Mouse (Mus musculus) liver, embryonic 13.5 days (tissue): Measurements from ENCODE around the gene Lonrf2. TPM values are rescaled to one million over a fixed set of nuclear protein-coding genes. Genes with fewer than 3 reads are reported as not detected.

Experiments
- ATAC-seq: fragments of 200-750 bp; cut with Nextera tagmentation; 2 replicates; pipeline ENCODE4 v1.8.0; 2017; ENCODE audit warnings: low read depth, mild to moderate bottlenecking, moderate number of reproducible peaks, moderate library complexity
- DNase-seq: peaks from one replicate; pipeline ENCODE4 v3.0.0; 2022
- H3K27ac ChIP-seq: fragments of 300-500 bp; sonication (generic); 2 replicates; pipeline ENCODE4 v1.5.1; 2015; ENCODE audit warnings: moderate library complexity, mild to moderate bottlenecking, inconsistent platforms
- H3K27me3 ChIP-seq: fragments of 300-500 bp; sonication (generic); 2 replicates; pipeline ENCODE4 v1.6.1; 2015; ENCODE audit warnings: mild to moderate bottlenecking, inconsistent platforms
- H3K36me3 ChIP-seq: fragments of 300-500 bp; sonication (generic); 2 replicates; pipeline ENCODE4 v1.6.1; 2015; ENCODE audit warnings: mild to moderate bottlenecking, inconsistent platforms
- H3K4me1 ChIP-seq: fragments of 300-500 bp; sonication (generic); replicated peaks from 2 replicates; pipeline ENCODE4 v1.6.1; 2015; ENCODE audit warnings: inconsistent platforms
- H3K4me2 ChIP-seq: fragments of 300-500 bp; sonication (generic); 2 replicates; pipeline ENCODE4 v1.6.1; 2015; ENCODE audit warnings: inconsistent platforms, mild to moderate bottlenecking, moderate library complexity
- H3K4me3 ChIP-seq: fragments of 300-500 bp; sonication (generic); replicated peaks from 2 replicates; pipeline ENCODE4 v1.5.1; 2015; ENCODE audit warnings: mild to moderate bottlenecking, inconsistent platforms
- H3K9ac ChIP-seq: fragments of 300-500 bp; sonication (generic); 2 replicates; pipeline ENCODE4 v1.6.1; 2015; ENCODE audit warnings: mild to moderate bottlenecking, inconsistent platforms
- H3K9me3 ChIP-seq: fragments of 300-500 bp; sonication (generic); replicated peaks from 2 replicates; pipeline ENCODE4 v1.6.1; 2016; ENCODE audit warnings: inconsistent platforms
- WGBS: fragments of 180-500 bp; shearing (Covaris S2); methylation state at CpG from one replicate; pipeline ENCODE4 v1.1.7; 2015; ENCODE audit not compliant: insufficient replicate concordance; 5-methylcytosine and 5-hydroxymethylcytosine counted together
- polyA plus RNA-seq: library from polyadenylated mRNA; unstranded; fragments of >200 nt; fragmentation: Nextera tagmentation; extraction: Ambion mirVana; gene quantifications from 2 replicates; pipeline ENCODE4 v1.2.1, GENCODE M21; 2015

Lonrf2 gene
- polyA plus RNA-seq, 1 experiment from 2014 or later = 0.05 TPM

GRCm38 (mm10) chr1:38860867-38861524 lies 24.5 kb upstream of the Lonrf2 start:
- DNase-seq = no peak
- Histone ChIP-seq H3K4me3 (no peak overlapping the region), H3K27me3 (no peaks in the 10 kb centered on the region), H3K9me3 (no peaks in the 10 kb centered on the region), H3K4me2 (no peak overlapping the region), H3K9ac (no peak overlapping the region), H3K27ac (no peak overlapping the region), H3K36me3 (no peaks in the 10 kb centered on the region), H3K4me1 (no peaks in the 10 kb centered on the region)
- no peak for ATAC-seq
- WGBS = 63% methylated on average over 9 of the region's 9 CpGs

- Histone ChIP-seq H3K27ac (no peak overlapping the region), H3K36me3 (no peaks in the 10 kb centered on the region), H3K9ac (no peak overlapping the region), H3K4me3 (no peak overlapping the region), H3K9me3 (no peaks in the 10 kb centered on the region), H3K27me3 (no peaks in the 10 kb centered on the region), H3K4me2 (no peak overlapping the region), H3K4me1 (no peaks in the 10 kb centered on the region)
- ATAC-seq = no peak
- DNase-seq = no peak
- 61% methylated on average over 5 of the region's 5 CpGs for WGBS
Measured at GRCm38 (mm10) chr1:38860207-38860606, 23.7 kb upstream of the Lonrf2 start.

- WGBS = 10% methylated on average over 3 of the region's 3 CpGs
- DNase-seq (peak; percentile 11), ATAC-seq (no peak)
Measured at GRCm38 (mm10) chr1:38856196-38856595, 19.7 kb upstream of the Lonrf2 start.

GRCm38 (mm10) chr1:38852250-38852649 lies 15.7 kb upstream of the Lonrf2 start:
- Histone ChIP-seq H3K9me3 (no peaks in the 10 kb centered on the region), H3K4me1 (no peaks in the 10 kb centered on the region), H3K4me3 (no peak overlapping the region), H3K27me3 (no peaks in the 10 kb centered on the region), H3K4me2 (no peak overlapping the region), H3K9ac (no peak overlapping the region), H3K27ac (no peak overlapping the region), H3K36me3 (no peaks in the 10 kb centered on the region)
- DNase-seq (no peak), ATAC-seq (no peak)
- 34% methylated on average over 2 of the region's 2 CpGs for WGBS

More at GRCm38 (mm10) chr1:38856196-38856595, 19.7 kb upstream of the Lonrf2 start:
- no peaks in the 10 kb centered on the region for H3K36me3 ChIP-seq
- H3K9ac ChIP-seq = no peak overlapping the region
- H3K4me3 ChIP-seq = no peak overlapping the region
- H3K4me2 ChIP-seq = no peak overlapping the region
- H3K27me3 ChIP-seq = no peaks in the 10 kb centered on the region
- no peaks in the 10 kb centered on the region for H3K4me1 ChIP-seq
- H3K9me3 ChIP-seq = no peaks in the 10 kb centered on the region
- no peak overlapping the region for H3K27ac ChIP-seq

- no peak overlapping the region for H3K27ac ChIP-seq
- H3K9ac ChIP-seq = no peak overlapping the region
- H3K36me3 ChIP-seq = no peaks in the 10 kb centered on the region
- no peaks in the 10 kb centered on the region for H3K4me1 ChIP-seq
- H3K4me2 ChIP-seq = no peak overlapping the region
- ATAC-seq (no peak), DNase-seq (no peak)
- no peak overlapping the region for H3K4me3 ChIP-seq
- H3K9me3 ChIP-seq = no peaks in the 10 kb centered on the region
- H3K27me3 ChIP-seq = no peaks in the 10 kb centered on the region
- WGBS = 40% methylated on average over 2 of the region's 2 CpGs
Measured at GRCm38 (mm10) chr1:38850650-38851049, 14.1 kb upstream of the Lonrf2 start.

- H3K36me3 ChIP-seq = no peaks in the 10 kb centered on the region
- no peaks in the 10 kb centered on the region for H3K4me1 ChIP-seq
- ATAC-seq = no peak
- no peaks in the 10 kb centered on the region for H3K27me3 ChIP-seq
- H3K27ac ChIP-seq = no peak overlapping the region
- DNase-seq = no peak
- no peak overlapping the region for H3K9ac ChIP-seq
- no peak overlapping the region for H3K4me2 ChIP-seq
- H3K4me3 ChIP-seq = no peak overlapping the region
- H3K9me3 ChIP-seq = no peaks in the 10 kb centered on the region
- 72% methylated on average over 2 of the region's 2 CpGs for WGBS
Measured at GRCm38 (mm10) chr1:38848451-38849289, 12.2 kb upstream of the Lonrf2 start.

GRCm38 (mm10) chr1:38847975-38848374 lies 11.5 kb upstream of the Lonrf2 start:
- DNase-seq = no peak
- H3K9ac ChIP-seq = no peak overlapping the region
- 64% methylated on average over 11 of the region's 11 CpGs for WGBS
- H3K27ac ChIP-seq = no peak overlapping the region
- no peak overlapping the region for H3K4me2 ChIP-seq
- no peaks in the 10 kb centered on the region for H3K27me3 ChIP-seq
- H3K9me3 ChIP-seq = no peaks in the 10 kb centered on the region
- no peaks in the 10 kb centered on the region for H3K4me1 ChIP-seq
- no peaks in the 10 kb centered on the region for H3K36me3 ChIP-seq
- no peak overlapping the region for H3K4me3 ChIP-seq
- ATAC-seq = no peak

GRCm38 (mm10) chr1:38843275-38843674 lies 6.8 kb upstream of the Lonrf2 start:
- H3K36me3 ChIP-seq = no peaks in the 10 kb centered on the region
- H3K9me3 ChIP-seq = no peaks in the 10 kb centered on the region
- H3K4me2 ChIP-seq = no peak overlapping the region
- H3K9ac ChIP-seq = no peak overlapping the region
- H3K4me1 ChIP-seq = no peaks in the 10 kb centered on the region
- ATAC-seq = no peak
- H3K4me3 ChIP-seq = no peak overlapping the region
- no peak overlapping the region for H3K27ac ChIP-seq
- H3K27me3 ChIP-seq = peaks cover 9% of the 10 kb centered on the region; the same call in 1 of the 2 replicates
- WGBS = 65% methylated on average over 4 of the region's 4 CpGs
- no peak for DNase-seq

GRCm38 (mm10) chr1:38842861-38843260 lies 6.3 kb upstream of the Lonrf2 start:
- Histone ChIP-seq H3K27me3 (peaks cover 13% of the 10 kb centered on the region; the same call in 1 of the 2 replicates), H3K4me1 (no peaks in the 10 kb centered on the region), H3K9me3 (no peaks in the 10 kb centered on the region), H3K9ac (no peak overlapping the region), H3K36me3 (no peaks in the 10 kb centered on the region), H3K27ac (no peak overlapping the region), H3K4me3 (no peak overlapping the region), H3K4me2 (no peak overlapping the region)
- ATAC-seq (no peak), DNase-seq (no peak)
- WGBS = 54% methylated on average over 1 of the region's 1 CpGs

GRCm38 (mm10) chr1:38839944-38840343 lies 3.4 kb upstream of the Lonrf2 start:
- DNase-seq (no peak), ATAC-seq (no peak)
- Histone ChIP-seq H3K9me3 (no peaks in the 10 kb centered on the region), H3K9ac (no peak overlapping the region), H3K4me2 (no peak overlapping the region), H3K4me1 (0 out of 2 replicates have a peak, but pooled peaks cover 6% of the 10 kb centered on the region), H3K36me3 (no peaks in the 10 kb centered on the region), H3K27me3 (peaks cover 42% of the 10 kb centered on the region), H3K27ac (no peak overlapping the region), H3K4me3 (no peak overlapping the region)
- 29% methylated on average over 1 of the region's 1 CpGs for WGBS

- ATAC-seq (no peak), DNase-seq (no peak)
- H3K27ac ChIP-seq = no peak overlapping the region
- H3K4me3 ChIP-seq = peak overlapping the region; percentile 47
- H3K36me3 ChIP-seq = no peaks in the 10 kb centered on the region
- H3K4me1 ChIP-seq = 0 out of 2 replicates have a peak, but pooled peaks cover 6% of the 10 kb centered on the region
- H3K9me3 ChIP-seq = no peaks in the 10 kb centered on the region
- peaks cover 53% of the 10 kb centered on the region for H3K27me3 ChIP-seq
- H3K9ac ChIP-seq = 0 out of 2 replicates have a peak overlapping the region, but pooled peaks have one; percentile 13
- WGBS = 4% methylated on average over 92 of the region's 103 CpGs
- H3K4me2 ChIP-seq = peak overlapping the region; percentile 59
Measured at GRCm38 (mm10) chr1:38835568-38836476, 689 bp downstream of the Lonrf2 start.
